Mouse (Mus musculus) small intestine, adult 2 months (tissue): ENCODE measurements around the gene Slc25a33.

ENCODE experiments used
- CTCF ChIP-seq: fragments of 200-500 bp; IDR thresholded peaks from 2 replicates; pipeline ENCODE4 v1.5.1; 2012; ENCODE audit warnings: low read depth, mild to moderate bottlenecking, control low read depth, inconsistent platforms, low read length, moderate library complexity, mixed read lengths; ENCODE audit not compliant: insufficient replicate concordance, insufficient read length; ENCODE audit errors: extremely low read depth
- POLR2A ChIP-seq: fragments of 200-500 bp; IDR thresholded peaks from 2 replicates; pipeline ENCODE4 v1.6.1; 2012; ENCODE audit warnings: low read depth, mild to moderate bottlenecking, control low read depth, inconsistent platforms, low read length, moderate library complexity

DNA sequence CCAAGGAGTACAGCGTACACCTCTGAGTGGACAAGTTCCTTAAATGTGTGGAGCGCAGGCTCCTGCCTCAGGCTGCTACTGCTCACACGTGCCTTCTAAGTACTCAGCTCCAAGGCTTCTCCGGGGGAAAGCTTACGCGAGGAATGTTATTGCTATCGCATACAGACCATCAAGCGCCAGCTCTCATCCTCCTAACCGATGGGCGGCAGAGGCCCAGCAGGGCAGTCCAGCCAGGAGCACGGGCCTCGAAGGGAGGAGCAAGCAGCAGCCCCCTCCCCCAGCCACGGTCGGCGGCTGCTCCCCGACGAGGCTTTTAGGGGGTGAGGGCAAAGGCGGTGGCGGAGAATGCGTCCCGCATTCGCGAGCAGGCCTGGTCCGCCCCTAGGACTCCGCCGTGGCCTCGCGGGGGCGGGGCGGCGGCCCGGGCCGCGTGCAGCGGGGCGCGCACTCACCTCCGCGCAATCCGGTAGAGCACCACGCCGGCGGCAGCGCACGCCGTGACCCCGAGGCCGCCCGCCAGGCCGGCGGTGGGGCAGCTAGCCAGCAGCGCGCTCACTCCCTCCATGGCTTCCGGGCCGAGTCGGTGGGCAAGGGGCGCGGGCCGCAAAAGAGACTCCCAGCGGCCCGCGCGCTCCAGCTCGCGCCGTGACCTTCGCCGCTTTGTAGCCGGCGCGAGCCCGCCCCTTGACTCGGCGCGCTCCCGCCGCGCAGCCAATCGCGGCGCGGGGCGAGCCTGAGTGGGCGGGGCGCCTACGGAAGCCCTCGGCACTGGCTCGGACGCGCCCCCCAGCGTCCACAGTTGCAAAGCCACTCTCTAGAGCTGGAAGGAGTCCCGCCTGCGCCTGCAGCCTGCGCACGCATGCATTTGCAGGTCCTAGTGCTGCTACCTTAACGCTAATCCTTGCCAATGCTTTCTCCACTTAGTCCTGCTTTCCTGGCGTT, 36.4 kb downstream of the Slc25a33 start, which contains the start of gene Tmem201:
- TF ChIP-seq POLR2A (0 out of 2 replicates have a peak, but pooled peaks have one; percentile 14), CTCF (peak; percentile 72)
